Mouse (Mus musculus) left cerebral cortex, adult 8-10 months (tissue): Measurements from ENCODE around the gene 4930404N11Rik. TPM values are rescaled to one million over a fixed set of nuclear protein-coding genes. Genes with fewer than 3 reads are reported as not detected.

Experiments used
- DNase-seq, 2 experiments: peaks; one replicate each; pipeline ENCODE4 v3.0.0; 2022; ENCODE audit warnings: low spot score in 2 of 2
- total RNA-seq, 4 experiments: library from RNA; stranded (reverse); gene quantifications; 2 replicates each; pipeline ENCODE4 v1.2.4; 2022

The 4930404N11Rik gene
- total RNA-seq, 4 experiments from 2014 or later, result 0.77 to 2.4 (median 1.2) TPM

DNA sequence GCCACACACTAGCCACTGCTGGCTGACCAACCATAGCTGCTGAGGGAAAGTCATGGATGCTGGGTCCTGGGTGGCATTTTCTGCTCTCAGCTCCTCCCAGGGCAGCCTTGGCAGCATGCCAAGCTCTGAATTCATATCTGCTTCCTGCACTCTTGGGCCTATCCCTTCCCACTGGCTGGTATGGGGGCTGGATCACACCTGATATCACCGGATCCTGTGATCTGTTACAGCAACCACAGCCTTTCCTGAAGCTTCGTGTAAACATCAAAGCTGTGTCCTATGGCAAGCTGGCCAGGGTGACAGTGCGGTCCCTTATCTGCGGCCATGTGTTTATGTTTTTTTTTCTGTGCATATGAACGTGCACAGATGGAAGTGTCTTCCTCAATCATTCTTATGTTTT lies 16.4 kb upstream of the 4930404N11Rik start:
- no peak for DNase-seq

GRCm38 (mm10) chr10:81379809-81380378 lies 14.3 kb upstream of the 4930404N11Rik start:
- no peak for DNase-seq

DNA sequence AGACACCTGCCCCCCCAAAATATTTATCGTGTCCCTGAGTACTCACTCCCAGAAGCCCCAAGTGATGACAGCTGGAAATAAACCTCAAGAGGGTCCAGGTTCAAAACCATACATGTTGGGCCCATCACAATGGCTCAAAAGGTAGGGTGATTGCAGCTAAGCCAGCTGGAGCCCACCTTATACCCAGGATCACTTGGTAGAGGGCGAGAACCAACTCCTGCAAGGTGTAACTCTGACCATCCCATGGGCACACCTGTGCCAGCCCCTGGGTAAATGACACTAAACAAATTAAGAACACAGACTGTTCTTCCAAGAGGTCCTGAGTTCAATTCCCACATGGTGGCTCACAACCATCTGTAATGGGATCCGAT lies 13.6 kb upstream of the 4930404N11Rik start:
- no peak for DNase-seq

DNA sequence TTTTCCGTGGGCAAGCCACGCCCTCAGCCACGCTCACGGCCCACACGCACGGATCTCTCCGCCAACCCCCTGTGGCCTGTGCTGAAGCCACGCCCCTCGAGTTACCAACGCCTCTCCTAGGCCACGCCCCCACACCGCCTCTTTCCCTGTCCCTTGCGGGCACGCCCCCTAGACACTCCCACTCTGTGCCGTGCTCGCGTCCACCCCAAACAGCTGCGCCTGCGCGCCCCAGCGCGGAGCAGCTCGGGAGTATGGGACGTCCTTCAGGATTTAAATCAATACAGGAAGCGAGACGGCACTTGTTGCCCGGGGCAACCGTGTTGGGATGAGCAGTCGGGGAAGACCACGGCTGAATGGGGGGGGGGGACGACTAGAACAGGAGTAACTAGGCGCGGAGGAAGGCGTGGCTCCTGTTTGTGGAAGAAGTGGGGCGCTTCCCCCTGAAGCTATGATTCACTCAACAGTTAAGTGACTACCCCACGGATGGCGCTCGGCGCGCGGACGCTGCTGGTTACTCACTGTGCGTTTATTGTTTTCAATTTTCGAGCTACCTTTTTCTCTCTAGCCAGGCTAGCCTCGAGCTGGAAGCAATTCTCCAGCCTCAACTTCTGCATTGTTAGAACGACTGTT lies 13.1 kb upstream of the 4930404N11Rik start:
- DNase-seq, result peak; percentile 98 to 100

- DNase-seq, result no peak
Measured at GRCm38 (mm10) chr10:81377793-81378552, 12.4 kb upstream of the 4930404N11Rik start, which contains the start of gene Fzr1. Gene Fzr1, minus strand, starts transcription at chr10:81378516.

GRCm38 (mm10) chr10:81377362-81377664 lies 11.7 kb upstream of the 4930404N11Rik start:
- DNase-seq, result no peak

- DNase-seq, result no peak
Measured at GRCm38 (mm10) chr10:81376561-81377361, 11.1 kb upstream of the 4930404N11Rik start.

GRCm38 (mm10) chr10:81375322-81375721 lies 9.7 kb upstream of the 4930404N11Rik start:
- DNase-seq, result no peak

DNA sequence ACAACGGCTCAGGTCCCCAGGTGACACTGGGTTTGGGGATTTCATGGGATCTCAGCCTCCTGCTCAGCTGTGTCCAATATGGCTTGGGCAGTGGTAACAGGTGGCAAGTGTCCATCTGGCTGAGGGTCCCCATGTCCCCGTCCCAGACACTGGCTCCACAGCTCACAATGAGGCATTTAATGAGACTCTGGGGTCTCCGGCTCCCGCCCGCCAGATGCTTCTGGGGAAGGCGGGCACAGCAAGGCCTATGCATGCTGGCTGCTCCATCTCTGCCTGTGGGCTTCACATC lies 1.5 kb upstream of the 4930404N11Rik start:
- no peak for DNase-seq

DNA sequence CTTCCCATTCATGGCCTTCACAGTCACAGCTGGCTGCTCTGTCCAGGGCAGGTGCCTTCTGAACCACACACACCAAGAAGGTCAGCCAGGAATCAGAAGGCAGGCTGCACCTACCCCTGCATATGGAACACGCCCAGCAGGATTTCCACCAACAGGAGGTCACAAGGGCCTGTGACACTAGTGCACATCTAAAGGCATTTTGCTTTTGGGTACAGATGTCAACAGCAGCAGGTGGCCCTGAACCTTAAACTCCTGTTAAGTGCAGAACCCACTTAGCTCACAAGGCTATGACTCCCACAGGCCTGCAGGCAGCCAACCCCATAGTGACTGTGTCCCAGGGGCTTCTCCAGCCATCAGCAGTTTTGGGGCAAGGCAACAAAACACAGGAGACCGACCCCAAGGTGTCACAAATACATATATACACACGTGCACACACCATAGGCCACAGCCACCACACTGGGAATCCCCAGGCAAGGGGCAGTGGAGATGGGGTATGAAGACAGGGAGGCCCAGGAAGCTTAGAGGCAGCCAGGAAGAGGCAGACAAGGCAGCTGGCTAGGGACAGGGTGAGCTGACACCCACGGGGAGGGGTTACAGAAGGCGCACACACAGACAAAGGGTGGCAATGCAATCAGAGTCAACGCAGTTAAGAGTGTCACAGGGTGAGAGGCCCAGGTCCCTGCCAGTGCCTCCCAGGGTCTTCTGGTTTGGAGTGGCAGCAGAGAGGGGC lies 1.0 kb upstream of the 4930404N11Rik start:
- no peak for DNase-seq

GRCm38 (mm10) chr10:81365073-81365472 lies 543 bp downstream of the 4930404N11Rik start:
- DNase-seq, result peak in 1 of 2 experiments; percentile 67

DNA sequence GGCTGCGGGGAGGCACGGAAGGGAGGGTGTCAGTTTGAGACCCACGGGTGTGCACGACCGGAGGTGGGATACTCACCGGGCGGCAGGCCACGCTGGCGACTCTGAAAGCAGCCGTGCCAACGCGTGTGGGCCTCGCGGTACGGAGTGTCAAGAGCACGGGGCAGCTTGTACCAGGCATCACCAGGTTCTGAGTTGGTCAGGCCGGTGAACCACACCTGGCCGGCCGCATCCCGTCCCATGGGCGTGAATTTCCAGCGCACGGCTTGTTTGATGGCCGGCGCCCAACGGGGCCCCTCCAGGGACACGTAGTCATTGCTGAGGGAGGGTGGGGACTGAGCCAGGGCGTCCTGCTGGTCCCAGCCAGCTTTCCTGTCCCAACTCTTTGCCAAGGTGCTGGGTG lies 950 bp downstream of the 4930404N11Rik start:
- DNase-seq, result no peak

DNA sequence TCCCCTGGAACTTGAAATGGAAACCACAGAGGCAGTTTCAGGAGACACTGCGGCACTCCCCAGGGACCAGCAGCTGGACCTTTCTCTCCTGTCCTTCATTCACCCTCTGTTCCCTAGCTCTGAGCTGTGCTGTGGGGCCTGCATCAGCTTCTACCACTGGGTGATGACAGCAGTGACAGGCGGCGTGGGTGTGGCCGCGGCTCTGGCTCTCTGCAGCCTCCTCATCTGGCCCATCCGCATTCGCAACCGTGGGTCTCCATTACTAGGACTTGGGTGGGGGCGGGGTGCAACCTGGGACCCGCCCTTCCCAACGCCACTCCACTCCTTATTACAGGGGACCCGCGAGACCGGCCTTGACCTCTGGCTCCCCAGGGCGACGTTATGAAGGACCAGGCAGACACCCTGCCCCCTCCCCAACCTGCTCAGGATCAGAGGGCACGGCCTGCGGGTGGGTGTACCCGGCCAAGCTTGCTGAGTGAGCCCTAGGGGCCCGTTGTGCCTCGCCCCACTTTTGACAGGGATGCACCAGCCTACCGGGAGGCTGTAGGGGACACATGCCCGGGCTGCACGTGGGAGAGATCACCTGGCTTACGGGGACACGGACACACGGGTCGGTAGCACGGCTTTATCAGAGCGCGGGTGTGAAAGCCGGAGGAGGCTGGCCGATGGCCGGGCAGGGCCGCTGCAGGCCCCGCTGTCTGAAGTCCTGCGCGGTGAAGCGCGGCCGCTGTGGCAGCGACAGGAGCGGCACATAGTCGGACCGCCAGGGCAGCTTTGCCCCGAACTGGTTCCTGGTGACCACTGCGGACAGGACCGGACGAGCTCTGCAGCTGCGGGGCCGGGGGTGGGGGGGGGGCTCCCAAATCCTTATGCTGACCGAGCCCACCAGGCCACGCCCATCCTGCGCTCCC lies 1.9 kb downstream of the 4930404N11Rik start:
- DNase-seq, result no peak

DNA sequence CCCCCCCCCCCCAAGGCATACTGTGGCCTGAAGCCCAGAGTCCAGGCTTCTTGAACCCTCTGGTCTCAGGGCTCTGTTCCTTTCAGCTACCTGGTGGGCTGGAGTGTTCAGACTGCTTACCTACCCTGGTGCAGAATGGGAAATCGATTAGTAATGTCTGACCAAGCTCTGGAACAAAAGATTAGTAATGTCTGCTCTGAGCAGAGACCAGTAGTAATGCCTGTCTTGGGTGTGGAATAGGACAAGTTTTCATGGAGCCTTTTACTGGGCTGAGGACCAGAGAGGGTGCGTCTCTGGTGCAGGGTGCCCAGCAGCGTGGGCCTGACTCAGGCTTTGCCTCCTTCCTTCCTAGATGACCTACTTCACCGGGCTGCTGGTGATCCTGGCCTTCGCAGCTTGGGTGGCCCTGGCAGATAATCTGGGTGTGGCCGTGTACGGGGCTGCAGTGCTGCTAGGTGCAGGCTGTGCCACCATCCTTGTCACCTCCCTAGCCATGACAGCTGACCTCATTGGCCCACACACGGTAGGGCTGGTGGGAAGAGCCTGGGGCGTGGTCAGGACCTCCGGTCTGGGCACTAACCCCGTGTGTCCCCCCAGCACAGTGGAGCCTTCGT lies 3.2 kb downstream of the 4930404N11Rik start:
- no peak for DNase-seq

- no peak for DNase-seq
Measured at GRCm38 (mm10) chr10:81360721-81361120, 4.9 kb downstream of the 4930404N11Rik start.

GRCm38 (mm10) chr10:81358841-81359240 lies 6.8 kb downstream of the 4930404N11Rik start:
- DNase-seq, result no peak

DNA sequence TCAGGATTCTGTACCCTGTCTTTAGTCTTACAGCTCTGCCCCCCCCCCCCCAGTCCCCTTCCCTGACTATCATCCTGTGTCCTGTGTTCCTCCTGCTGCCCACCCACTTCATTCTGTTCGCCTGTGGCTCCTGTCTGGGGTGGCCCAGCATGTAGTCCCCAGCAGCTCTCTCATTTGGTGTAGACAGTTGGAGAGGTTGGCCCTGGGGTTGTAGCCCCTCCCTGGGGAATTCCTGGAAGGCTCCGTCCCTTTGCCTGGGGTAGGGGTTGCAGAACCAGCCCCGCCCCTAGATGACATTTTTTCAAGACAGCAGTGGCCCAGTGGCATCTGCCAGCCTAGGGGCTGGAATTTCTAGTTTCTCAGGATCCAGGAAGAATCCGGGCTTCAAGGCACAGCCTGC lies 7.4 kb downstream of the 4930404N11Rik start:
- DNase-seq, result no peak

GRCm38 (mm10) chr10:81356991-81357844 lies 8.4 kb downstream of the 4930404N11Rik start, which contains the start of gene Mfsd12:
Gene Mfsd12, plus strand, starts transcription at chr10:81357491.
- peak; percentile 75 to 81 for DNase-seq
